Mouse (Mus musculus): ENCODE results near the gene Gcn1l1. TPM values are rescaled to one million over a fixed set of nuclear protein-coding genes. Genes with fewer than 3 reads are reported as not detected.
A peak's percentile ranks its signal among the peaks of the same experiment; 100 is the strongest.

Gene Gcn1l1
- polyA plus RNA-seq, 1 experiment: 3.0 TPM

DNA sequence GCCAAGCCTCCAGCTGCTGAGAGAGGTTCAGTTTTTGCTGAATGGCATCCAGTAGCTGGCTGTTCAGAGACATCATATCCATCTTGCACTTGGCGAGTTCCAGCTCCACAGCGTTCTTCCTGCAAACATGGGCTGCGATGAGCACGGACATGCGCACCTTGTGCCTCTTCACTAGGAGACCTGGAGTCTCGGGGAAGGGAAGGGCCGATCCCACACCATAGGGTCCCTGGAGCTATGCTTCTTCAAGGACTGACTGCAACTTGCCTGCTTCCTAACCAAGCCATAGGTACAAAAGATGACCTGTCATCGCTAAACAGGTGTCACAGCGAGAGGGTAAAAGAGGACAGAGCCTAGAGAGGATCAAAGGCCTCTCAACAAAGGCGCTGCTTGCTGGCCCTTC lies 86.8 kb downstream of the Gcn1l1 start:
- Histone ChIP-seq H3K36me3 (ENCODE audit: control insufficient read depth) (peaks cover 23% of the 10 kb centered on the region), H3K9me3 (ENCODE audit: control insufficient read depth, low read length) (no peaks in the 10 kb centered on the region), H3K4me1 (ENCODE audit: control insufficient read depth) (peaks cover 31% of the 10 kb centered on the region), H3K4me3 (replicated peaks) (no peak overlapping the region), H3K27me3 (ENCODE audit: control insufficient read depth) (peaks cover 7% of the 10 kb centered on the region)
- TF ChIP-seq GATA1 (IDR thresholded peaks at IDR 0.05; ENCODE audit: low read length) (no peak), TAL1 (IDR thresholded peaks at IDR 0.05; ENCODE audit: low read length) (no peak)

DNA sequence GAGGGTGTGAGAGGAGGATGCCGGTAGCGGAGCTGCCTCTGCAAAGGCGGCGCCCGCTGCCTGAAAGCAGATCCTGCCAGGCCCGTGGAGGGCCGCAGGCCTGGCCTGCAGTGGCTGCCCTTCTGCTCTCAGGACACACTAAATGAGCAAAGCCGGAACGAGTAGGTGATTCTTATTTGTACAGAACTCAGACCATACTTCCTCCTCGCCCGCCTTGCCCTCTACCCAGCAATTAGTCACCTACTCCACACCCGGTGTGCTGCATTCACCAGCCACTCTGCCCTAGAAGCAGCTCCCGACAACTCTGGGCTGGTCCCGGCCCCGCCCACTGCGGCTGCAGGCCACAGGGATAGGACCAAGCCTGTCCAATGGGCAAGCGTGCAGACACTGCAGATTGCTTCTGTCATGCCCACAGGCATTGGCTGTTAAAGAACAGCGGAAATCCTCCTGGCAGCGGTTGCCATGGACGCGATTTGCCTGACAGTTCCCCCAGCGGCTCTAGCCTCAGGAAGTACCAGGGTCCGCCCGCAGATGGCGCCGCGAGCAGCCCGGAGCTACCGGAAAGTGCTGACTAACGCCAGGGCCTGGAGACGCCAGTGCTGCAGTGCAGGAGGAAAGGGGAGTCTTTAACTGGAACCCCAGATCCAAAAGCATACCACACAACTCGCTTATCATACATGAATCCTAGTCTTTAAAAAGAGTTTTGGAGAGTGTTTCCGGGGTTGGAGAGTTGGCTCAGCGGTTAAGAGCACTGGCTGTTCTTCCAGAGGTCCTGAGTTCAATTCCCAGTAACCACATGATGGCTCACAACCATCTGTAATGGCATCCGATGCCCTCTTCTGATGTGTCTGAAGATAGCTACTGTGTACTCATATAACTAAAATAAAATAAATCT lies 87.9 kb downstream of the Gcn1l1 start:
- H3K4me1 ChIP-seq (ENCODE audit: control insufficient read depth): peaks cover 31% of the 10 kb centered on the region
- H3K27me3 ChIP-seq (ENCODE audit: control insufficient read depth): peaks cover 7% of the 10 kb centered on the region
- TF ChIP-seq TAL1 (IDR thresholded peaks at IDR 0.05; ENCODE audit: low read length) (no peak), GATA1 (IDR thresholded peaks at IDR 0.05; ENCODE audit: low read length) (no peak)

DNA sequence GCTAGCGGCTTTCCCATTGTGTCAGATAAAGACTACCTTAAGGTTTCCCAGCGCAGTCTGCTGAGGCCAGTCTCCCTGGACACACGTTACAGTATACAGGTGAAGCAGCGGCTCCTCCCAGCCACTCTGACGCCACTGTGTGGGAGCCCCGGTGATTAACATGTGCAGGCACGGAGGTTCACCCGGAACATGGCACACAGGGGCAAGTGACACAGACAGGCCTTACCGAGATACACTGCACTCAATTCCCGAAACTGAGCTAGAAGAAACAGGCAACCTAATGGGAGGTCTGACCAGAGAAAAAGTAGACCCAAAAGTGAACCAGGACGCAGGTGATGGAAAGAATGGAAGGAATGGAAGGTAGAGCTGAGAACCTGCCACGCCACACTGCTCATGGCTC lies 88.7 kb downstream of the Gcn1l1 start:
- Histone ChIP-seq H3K4me1 (ENCODE audit: control insufficient read depth) (peaks cover 31% of the 10 kb centered on the region), H3K9me3 (ENCODE audit: control insufficient read depth, low read length) (no peaks in the 10 kb centered on the region), H3K36me3 (ENCODE audit: control insufficient read depth) (peaks cover 4% of the 10 kb centered on the region), H3K4me3 (replicated peaks) (no peak overlapping the region), H3K27me3 (ENCODE audit: control insufficient read depth) (peaks cover 7% of the 10 kb centered on the region)
- TF ChIP-seq GATA1 (IDR thresholded peaks at IDR 0.05; ENCODE audit: low read length): no peak
- TF ChIP-seq TAL1 (IDR thresholded peaks at IDR 0.05; ENCODE audit: low read length): no peak

More for the DNA sequence above, 87.9 kb downstream of the Gcn1l1 start:
- H3K36me3 ChIP-seq (ENCODE audit: control insufficient read depth): peaks cover 13% of the 10 kb centered on the region
- H3K9me3 ChIP-seq (ENCODE audit: control insufficient read depth, low read length): no peaks in the 10 kb centered on the region
- peak overlapping the region; percentile 62 for H3K4me3 ChIP-seq (replicated peaks)

DNA sequence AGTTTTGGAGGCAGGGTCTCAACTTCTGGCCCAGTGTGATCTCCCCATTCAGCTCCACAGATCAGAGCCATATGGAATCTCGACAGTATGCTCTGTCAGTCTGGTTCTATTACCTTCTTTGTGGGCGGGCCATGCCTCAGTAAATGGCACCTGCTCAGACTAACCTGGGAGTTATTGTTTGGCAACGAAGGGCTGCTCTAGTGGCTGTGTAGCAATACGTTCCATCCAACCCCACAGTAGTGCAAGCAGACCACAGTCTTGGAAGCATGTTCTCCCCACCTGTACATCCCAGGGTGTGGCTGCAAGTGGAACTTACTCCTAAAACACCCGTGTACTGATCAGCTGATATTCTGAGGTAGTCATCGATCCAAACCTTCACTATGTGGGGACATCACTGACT lies 91.6 kb downstream of the Gcn1l1 start:
- Histone ChIP-seq H3K36me3 (ENCODE audit: control insufficient read depth) (no peaks in the 10 kb centered on the region), H3K27me3 (ENCODE audit: control insufficient read depth) (peaks cover 9% of the 10 kb centered on the region), H3K4me1 (ENCODE audit: control insufficient read depth) (peaks cover 22% of the 10 kb centered on the region), H3K4me3 (replicated peaks) (no peak overlapping the region), H3K9me3 (ENCODE audit: control insufficient read depth, low read length) (no peaks in the 10 kb centered on the region)
- TF ChIP-seq GATA1 (IDR thresholded peaks at IDR 0.05; ENCODE audit: low read length) (no peak), TAL1 (IDR thresholded peaks at IDR 0.05; ENCODE audit: low read length) (no peak)

DNA sequence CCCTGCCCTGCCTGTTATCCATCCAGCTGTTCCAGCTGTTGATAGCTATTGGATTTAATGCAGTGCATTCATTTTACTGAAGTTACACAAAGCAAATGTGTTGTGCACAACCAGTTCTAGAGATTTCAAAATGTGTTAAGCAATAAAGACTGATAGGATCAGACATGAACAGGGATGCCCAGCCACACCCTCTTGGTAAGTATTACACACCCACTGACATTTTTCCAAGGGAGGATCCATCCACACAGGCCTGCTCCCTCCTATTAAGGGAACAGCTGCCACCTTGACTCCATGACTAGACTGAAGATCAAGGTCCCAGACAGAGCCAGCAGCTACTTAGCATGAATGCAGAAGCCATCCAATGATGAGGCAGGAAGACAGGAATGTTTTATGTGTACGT lies 92.2 kb downstream of the Gcn1l1 start:
- no peak for TF ChIP-seq GATA1 (IDR thresholded peaks at IDR 0.05; ENCODE audit: low read length)
- Histone ChIP-seq H3K27me3 (ENCODE audit: control insufficient read depth) (peaks cover 9% of the 10 kb centered on the region), H3K4me1 (ENCODE audit: control insufficient read depth) (peaks cover 17% of the 10 kb centered on the region), H3K4me3 (replicated peaks) (no peak overlapping the region), H3K9me3 (ENCODE audit: control insufficient read depth, low read length) (no peaks in the 10 kb centered on the region), H3K36me3 (ENCODE audit: control insufficient read depth) (no peaks in the 10 kb centered on the region)

DNA sequence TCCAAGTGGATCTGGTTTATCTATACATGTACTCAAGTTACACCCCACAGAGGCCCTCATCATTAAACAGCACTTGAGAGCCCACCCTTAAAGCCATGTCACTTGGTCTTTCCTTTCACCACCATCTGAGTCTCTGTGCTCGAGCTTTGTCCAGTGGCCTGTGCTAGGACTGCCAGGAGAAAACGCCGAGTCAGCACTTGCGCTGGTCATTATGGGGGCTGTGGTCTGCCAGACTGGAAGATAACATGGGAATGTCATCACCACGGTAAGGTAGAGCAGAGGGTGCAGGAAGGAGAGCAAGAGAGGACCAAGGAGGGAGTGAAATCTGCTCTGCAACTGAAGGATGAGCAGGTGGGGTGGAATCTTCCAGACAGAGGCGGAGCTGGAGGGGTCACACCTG lies 93.3 kb downstream of the Gcn1l1 start:
- H3K36me3 ChIP-seq (ENCODE audit: control insufficient read depth): no peaks in the 10 kb centered on the region
- peaks cover 9% of the 10 kb centered on the region for H3K27me3 ChIP-seq (ENCODE audit: control insufficient read depth)
- H3K9me3 ChIP-seq (ENCODE audit: control insufficient read depth, low read length): no peaks in the 10 kb centered on the region
- no peak for TF ChIP-seq GATA1 (IDR thresholded peaks at IDR 0.05; ENCODE audit: low read length)
- no peak for TF ChIP-seq TAL1 (IDR thresholded peaks at IDR 0.05; ENCODE audit: low read length)
- H3K4me3 ChIP-seq (replicated peaks): no peak overlapping the region
- H3K4me1 ChIP-seq (ENCODE audit: control insufficient read depth): peaks cover 6% of the 10 kb centered on the region

DNA sequence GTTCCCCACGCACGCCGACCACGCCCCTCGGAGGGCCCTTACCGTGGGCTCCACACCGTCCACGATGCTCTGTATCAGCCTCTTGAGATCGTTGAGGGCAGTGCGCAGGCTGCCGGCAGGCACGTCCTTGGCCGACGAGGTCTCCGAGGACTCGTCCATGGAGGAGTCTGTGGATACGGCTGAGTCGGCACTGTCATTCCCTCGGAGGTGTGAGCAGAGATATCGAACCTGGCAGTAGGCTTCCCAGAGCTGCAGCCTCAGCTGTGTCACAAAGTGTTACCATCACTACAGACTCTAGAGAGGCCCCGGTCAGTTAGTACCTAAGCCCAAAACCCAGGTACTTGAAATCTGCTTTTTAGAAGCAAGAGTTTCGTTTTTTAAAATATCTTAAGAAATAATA lies 97.6 kb downstream of the Gcn1l1 start:
- TF ChIP-seq GATA1 (IDR thresholded peaks at IDR 0.05; ENCODE audit: low read length): no peak
- no peak for TF ChIP-seq TAL1 (IDR thresholded peaks at IDR 0.05; ENCODE audit: low read length)
- peaks cover 4% of the 10 kb centered on the region; the same call in 1 of the 2 replicates for H3K27me3 ChIP-seq (ENCODE audit: control insufficient read depth)

DNA sequence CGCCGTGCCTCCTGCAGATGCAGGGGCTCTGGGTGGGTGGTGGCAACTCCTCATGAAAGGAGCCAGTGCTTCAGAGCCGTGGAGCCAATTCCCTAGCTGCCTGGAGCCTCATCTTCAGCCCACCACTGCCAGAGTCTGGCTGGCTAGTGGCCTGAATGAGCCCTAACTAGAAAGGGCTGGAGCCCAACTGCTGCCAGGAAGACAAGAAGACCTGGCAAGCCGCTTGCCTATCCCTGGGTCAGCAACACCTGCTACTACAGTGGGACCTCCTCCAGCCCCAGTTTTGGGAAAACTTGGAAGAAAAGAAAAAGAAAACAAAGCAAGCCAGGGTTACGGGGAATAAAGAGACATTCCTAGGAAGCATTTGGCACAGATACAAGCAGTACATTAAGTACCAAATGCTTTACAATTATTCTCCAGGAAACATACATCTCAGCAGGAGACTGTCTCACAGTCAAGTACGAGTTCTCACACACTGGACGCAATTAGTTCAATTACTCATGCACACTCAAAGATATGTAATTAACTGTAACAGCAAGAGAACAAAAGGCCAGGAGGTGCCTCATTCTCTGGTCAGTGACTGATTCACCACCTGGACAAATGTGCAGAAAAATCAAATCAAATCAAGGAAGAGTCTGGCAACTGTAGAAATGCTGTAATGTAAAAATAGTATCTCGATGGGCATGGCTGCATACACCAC lies 101.5 kb downstream of the Gcn1l1 start:
- Histone ChIP-seq H3K36me3 (ENCODE audit: control insufficient read depth) (no peaks in the 10 kb centered on the region), H3K9me3 (ENCODE audit: control insufficient read depth, low read length) (peaks cover 9% of the 10 kb centered on the region), H3K4me1 (ENCODE audit: control insufficient read depth) (no peaks in the 10 kb centered on the region), H3K4me3 (replicated peaks) (no peak overlapping the region), H3K27me3 (ENCODE audit: control insufficient read depth) (peaks cover 2% of the 10 kb centered on the region; the same call in 1 of the 2 replicates)
- TF ChIP-seq GATA1 (IDR thresholded peaks at IDR 0.05; ENCODE audit: low read length) (no peak), TAL1 (IDR thresholded peaks at IDR 0.05; ENCODE audit: low read length) (no peak)

More for the DNA sequence above, 97.6 kb downstream of the Gcn1l1 start:
- Histone ChIP-seq H3K4me3 (replicated peaks) (no peak overlapping the region), H3K4me1 (ENCODE audit: control insufficient read depth) (no peaks in the 10 kb centered on the region), H3K36me3 (ENCODE audit: control insufficient read depth) (no peaks in the 10 kb centered on the region), H3K9me3 (ENCODE audit: control insufficient read depth, low read length) (peaks cover 9% of the 10 kb centered on the region)

DNA sequence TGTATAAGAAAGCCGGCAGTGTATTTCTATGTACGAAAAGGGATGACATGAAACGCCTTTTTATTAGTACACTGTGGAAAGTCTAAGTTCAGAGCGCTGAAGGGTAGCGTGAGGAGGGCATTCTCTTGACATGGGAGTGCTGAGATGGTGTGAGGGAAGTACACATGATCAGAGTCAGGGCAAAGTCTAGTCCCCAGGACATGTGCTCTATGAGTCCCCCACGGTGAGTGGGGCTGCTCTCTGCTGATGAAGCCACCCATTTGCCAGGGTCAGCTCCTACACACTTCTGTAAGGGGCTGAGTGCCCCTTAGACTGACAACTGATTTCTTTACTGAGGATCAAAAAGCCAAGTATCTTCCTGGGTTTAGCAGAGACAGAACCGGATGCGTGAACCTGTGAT lies 102.2 kb downstream of the Gcn1l1 start:
- H3K4me1 ChIP-seq (ENCODE audit: control insufficient read depth): no peaks in the 10 kb centered on the region
- peaks cover 2% of the 10 kb centered on the region; the same call in 1 of the 2 replicates for H3K27me3 ChIP-seq (ENCODE audit: control insufficient read depth)
- no peaks in the 10 kb centered on the region for H3K36me3 ChIP-seq (ENCODE audit: control insufficient read depth)
- peaks cover 9% of the 10 kb centered on the region for H3K9me3 ChIP-seq (ENCODE audit: control insufficient read depth, low read length)
- no peak overlapping the region for H3K4me3 ChIP-seq (replicated peaks)
- TF ChIP-seq GATA1 (IDR thresholded peaks at IDR 0.05; ENCODE audit: low read length): no peak
- no peak for TF ChIP-seq TAL1 (IDR thresholded peaks at IDR 0.05; ENCODE audit: low read length)

Measured in erythroblast, embryonic 14.5 days (primary cell).